Mouse (Mus musculus) cerebellum, adult (tissue): ENCODE measurements around the gene Brms1l.
"Not testable (repeated sequence)": the region's sequence is repeated elsewhere in the genome, so short reads cannot be mapped to it uniquely, and the experiment has no call there.

Experiments used
- ATAC-seq: cut with Nextera tagmentation; 2 replicates; pipeline ENCODE4 v1.9.2; 2017; ENCODE audit warnings: mild to moderate bottlenecking, moderate library complexity, mixed read lengths; ENCODE audit not compliant: insufficient number of reproducible peaks, low FRiP score, low TSS enrichment

Brms1l gene

DNA sequence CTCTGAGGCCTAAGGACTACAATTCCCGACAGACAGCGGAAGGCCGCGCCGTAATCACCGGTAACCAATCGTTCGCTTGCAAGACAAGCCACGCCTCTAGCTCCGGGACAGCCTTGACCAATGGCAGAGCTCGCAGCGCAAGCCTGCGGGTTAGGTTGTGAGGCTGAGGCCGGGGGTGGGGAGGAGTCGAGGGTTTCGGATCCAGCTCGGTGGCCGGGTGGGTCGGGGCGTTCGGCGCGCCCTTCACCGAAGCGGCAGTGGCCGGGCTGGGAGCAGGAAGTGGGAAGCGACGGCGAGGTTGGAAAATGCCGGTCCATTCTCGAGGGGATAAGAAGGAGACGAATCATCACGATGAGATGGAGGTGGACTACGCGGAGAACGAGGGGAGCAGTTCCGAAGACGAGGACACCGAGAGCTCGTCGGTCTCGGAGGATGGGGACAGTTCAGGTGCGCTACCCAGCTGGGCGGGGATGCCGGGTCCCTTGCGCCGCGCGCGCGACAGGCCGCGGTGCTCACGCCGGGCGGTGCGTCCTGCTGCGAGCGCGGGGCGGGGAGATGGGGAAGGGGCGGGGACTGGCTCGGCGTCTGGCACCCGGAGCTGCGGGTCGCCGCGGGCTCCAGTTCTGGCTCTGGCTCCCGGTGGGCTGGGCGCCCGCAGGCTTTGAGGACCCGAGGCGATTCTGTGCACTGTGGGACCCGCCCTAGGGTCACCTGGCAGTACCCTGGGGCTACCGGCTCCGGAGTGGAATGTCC is at the start of gene Brms1l:
TSS of gene Brms1l (plus strand) at position 126 of the 753 bp plus-strand sequence.
- ATAC-seq = peak; percentile 99

DNA sequence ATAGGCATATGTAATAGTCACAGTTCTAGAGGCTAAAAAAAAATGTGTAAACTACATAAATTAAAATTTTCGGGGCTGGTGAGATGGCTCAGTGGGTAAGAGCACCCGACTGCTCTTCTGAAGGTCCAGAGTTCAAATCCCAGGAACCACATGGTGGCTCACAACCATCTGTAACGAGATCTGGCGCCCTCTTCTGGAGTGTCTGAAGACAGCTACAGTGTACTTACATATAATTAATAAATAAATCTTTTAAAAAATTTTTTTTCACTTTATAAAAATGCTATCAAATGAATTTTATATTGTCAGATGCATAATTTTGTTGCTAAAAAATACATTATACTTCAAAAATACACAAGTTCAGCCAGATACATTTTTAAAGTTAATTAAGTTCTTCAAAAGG is 41.6 kb upstream of the Brms1l start:
- not testable (repeated sequence) for ATAC-seq

DNA sequence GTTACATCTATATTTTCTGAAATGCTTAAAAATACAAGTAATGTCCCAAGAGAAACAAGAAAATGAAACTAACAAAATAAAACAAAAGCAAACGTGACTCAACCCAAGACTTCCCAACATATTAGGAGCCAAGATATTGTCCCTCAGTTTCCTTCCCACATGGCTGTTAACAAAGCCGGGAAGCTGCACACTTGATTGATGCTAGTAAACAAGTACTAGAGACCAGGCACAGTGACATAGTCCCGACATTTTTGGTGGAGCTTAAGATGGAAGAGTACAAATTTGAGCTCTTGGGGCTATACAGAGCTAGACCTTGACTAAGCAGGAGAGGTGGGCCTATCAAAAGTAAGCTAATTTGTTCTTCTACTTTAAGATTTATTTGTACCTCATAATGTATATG is 39.0 kb upstream of the Brms1l start:
- no peak for ATAC-seq

DNA sequence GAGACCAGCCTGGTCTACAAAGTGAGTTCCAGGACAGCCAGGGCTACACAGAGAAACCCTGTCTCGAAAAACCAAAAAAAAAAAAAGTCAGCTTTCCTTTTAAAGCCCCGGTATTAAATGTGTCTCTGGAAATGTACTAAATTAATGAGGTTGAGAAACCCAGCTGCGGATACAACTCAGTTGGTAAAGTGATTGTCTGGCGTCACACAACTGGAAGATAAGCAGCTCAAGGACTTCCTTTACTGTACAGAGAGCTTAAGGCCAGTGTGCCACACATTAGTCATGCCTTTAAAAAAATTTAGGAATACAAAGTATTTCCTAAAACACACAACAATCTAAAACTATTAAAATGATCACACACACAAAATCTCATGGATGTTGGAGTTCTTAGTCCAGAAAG is 37.4 kb upstream of the Brms1l start:
- no peak for ATAC-seq

DNA sequence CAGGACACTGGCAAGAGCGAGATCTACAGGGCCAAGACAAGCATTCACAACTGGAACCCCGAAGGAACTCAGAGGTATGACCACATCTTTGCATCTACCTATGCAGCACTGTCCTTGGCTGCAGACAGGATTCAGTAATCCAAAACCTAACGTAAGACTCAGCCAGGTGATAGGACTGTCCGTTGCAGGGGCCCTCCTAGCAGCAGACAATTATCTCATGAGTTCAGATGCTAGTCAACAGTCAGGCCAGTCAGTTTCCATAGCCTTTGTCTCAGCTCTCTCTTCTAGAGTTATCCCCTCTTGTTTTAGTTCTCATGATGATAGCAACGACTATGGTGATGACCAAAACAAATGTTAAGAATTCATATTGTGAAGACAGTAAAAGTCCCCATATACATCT is 36.0 kb upstream of the Brms1l start:
- ATAC-seq = no peak

DNA sequence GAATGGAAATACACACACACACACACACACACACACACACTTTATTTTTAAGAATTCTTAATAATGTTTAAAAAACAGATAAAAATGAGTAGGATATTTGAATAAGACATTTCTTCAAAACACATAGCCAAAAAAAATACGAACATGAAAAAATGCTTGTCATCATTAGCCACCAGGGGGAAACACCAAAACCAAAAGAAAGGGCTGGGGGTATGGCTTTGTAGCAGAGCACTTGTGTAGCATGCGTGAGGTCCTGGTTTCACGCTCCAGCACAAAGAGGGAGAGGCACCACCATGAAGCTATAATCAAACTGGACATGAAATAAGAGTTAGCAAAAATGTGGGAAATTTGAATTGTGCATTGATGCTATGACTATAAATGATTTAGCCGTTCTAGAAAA is 35.0 kb upstream of the Brms1l start:
- no peak for ATAC-seq

- ATAC-seq = no peak
These were observed 31.1 kb upstream of the Brms1l start for GRCm38 (mm10) chr12:55805035-55805434.

GRCm38 (mm10) chr12:55816488-55816887 is 19.6 kb upstream of the Brms1l start:
- ATAC-seq = no peak

DNA sequence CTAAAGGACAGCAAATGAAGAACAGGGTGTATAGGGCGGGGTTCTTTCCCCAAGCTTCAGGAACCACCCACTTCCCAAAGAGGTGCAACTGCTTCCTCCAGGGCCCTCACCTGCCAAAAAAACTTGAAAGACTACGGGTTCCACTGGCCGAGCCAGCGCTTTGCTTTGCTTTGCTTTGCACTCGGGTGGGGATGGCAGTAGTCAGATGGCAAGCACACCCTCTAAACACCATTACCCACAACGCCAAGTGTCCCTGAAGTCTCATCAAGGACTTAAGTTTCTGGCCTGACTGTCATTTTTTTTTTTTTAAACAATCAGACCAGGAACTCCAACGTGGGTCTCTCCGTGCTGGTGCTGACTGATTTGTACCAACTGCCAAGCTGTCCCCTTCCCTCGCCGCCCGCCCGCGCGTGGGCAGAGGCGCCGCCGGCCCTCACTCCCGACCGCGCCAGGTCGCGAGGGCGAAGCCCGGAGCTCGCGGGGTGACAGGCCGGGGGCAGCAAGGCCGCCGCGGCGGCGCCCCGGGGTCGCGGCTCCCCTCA is 15.9 kb upstream of the Brms1l start:
- peak; percentile 65 for ATAC-seq

- ATAC-seq = peak; percentile 92
These were observed 15.3 kb upstream of the Brms1l start, which contains the start of gene Ralgapa1 for GRCm38 (mm10) chr12:55820661-55821314. Gene Ralgapa1 (minus strand): TSS chr12:55821167.

DNA sequence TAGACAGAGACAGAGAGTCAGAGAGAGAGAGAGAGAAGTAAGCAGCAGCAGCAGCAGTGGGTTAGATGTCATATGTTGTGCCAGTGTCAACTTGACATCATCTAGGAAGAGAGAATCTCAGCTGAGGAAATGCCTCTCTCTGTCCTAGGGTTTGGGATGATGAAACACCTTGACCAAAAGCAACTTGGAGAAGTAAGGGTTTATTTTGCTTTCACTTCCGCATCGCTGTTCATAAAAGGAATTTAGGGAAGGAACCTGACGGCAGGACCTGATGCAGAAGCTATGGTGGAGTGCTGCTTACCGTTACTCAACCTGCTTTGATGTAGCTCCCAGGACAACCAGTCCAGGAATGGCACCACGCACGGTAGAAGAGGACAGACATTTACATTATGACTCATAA is 12.1 kb upstream of the Brms1l start:
- ATAC-seq = no peak

DNA sequence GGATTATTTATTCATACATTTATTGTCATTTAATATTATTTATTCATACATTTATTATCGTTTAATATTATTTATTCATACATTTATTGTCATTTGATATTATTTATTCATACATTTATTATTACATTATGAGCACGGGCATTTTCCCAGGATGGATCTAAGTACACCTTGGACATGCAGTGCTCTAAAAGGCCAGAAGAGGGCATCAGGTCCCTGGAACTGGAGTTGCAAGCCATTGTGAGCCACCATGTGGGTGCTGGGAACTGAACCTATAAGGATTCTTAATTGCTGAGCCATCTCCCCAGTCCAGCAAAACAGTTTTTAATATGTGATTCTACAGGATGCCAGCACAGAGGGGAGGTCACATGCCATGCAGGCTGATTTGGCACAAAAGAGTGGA is 10.6 kb upstream of the Brms1l start:
- no peak for ATAC-seq

DNA sequence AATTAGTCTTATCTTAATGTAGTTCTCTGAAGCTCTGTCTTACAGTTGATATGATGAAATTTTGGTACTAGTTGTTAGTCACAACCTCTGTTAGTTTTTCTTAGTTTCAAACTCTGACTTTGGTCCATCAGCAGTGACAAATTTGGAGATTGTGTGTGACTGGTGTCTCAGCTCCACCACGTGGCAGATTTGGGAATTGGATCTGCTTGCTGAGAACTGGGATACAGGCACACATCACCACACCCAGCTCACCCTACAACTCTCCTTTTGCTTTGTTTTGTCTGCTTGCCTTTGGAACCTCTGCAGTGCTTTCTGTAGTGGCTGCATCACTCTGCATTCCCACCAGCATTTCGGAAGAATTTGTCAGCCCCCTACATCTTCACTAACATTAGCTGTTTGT is 5.0 kb upstream of the Brms1l start:
- ATAC-seq = 0 out of 2 replicates have a peak, but pooled peaks have one; percentile 37

GRCm38 (mm10) chr12:55832961-55833360 is 3.2 kb upstream of the Brms1l start:
- no peak for ATAC-seq

DNA sequence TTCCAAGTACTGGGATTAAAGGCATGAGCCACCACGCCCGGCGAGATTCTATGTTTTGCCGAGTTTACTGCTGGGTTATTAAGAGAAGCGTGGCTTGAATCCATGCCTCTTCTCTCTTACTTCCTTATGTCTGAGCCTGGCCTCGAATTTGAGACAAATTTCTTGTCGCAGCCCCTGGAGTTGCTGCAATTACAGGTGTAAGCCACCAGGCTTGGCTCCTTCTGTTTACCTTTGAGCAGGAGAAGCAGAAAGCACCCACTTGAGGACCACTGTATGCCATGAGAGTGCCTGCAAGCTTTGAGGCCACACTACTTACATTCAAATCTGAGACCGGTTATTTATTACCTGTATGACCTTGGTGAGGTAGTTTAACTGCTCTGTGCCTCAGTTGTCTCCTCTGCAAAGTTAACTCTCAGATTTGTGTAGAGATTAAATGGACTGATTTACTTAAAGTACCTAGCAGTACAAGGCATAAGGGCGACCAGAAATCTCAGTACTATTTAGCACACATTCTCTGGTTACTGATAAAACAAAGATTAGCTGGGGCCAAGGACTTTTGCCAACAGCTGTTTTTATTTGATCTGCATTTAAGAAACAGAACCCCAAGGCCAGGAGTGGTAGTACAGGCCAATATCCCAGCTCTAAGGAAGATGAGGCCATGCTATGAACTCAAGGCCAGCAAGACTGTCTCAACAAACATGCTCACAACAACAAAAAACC is 2.1 kb upstream of the Brms1l start:
- no peak for ATAC-seq

DNA sequence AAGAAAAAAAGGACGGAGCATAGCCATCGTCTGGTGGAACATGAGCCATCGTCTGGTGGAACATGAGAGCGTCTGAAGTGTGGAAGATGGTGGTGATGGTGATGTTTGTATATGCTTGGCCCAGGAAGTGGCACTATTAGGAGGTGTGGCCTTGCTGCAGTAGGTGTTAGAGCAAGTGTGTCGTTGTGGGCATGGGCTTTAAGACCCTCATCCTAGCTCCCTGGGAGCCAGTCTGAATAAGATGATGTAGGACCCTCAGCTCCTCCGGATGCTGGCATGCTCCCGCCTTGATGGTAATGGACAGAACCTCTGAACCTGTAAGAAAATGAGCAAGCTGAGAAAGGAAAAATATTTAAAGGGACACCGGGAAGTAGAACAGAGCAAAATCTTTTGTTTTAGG is 1.2 kb upstream of the Brms1l start:
- no peak for ATAC-seq

GRCm38 (mm10) chr12:55835857-55836198 is 296 bp upstream of the Brms1l start:
- no peak for ATAC-seq

DNA sequence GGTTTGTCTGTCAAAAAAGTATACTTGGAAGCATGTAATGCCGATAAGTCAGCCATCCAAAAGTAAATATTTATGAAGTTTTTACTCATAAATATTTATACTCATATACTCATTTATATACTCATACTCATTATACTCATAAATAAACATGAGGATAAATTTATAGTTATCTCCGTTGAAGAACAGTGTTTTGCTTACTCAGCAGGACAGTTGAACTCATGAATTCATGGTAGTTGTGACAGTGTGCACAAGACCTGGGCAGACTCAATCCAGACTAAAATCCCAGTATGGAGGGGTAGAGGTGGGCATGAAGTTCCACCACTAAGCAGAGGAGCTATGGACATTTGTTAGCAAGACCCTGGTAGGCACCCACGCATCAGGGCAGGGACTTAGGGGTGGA is 1.4 kb downstream of the Brms1l start:
- no peak for ATAC-seq

DNA sequence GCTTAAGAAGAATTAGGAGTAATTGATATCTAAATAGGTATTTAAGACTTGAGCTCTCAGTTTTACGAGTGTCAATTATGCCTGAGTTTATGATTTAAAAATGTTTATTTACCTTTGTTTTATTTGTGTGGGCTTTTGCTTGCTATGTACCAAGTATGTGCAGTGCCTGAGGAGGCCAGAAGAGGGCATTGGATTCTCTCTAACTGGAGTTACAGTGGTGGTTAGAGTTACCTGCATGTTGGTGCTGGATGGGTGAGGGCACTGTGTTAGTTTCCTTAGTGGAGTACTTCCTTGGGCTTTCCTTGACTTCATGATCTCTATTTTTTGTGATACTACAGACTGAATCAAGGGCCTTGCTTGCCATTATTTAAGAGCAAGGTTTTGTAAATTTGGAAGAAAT is 10.6 kb downstream of the Brms1l start:
- no peak for ATAC-seq

DNA sequence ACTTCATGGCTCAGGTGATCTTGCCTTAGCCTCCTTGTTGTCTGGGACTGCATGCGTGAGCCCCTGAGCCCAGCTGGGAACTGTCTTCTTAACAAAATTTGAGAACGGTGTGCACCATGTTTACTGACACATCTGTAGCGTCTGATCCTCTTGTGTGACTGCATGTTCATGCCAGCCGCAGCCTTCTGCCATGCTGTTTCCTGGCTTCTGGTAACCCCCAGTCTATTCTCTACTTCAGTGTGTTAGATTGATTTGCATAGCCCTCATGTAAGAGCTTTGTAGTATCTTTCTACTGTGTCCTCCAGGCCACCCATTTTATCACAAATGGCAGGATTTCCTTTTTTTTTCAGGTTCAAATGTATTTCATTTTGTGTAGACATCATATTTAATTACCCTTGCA is 11.7 kb downstream of the Brms1l start:
- ATAC-seq = no peak

- no peak for ATAC-seq
These were observed 14.5 kb downstream of the Brms1l start for GRCm38 (mm10) chr12:55850650-55851049.
